Mouse (Mus musculus) ES-Bruce4 (cell line): ENCODE measurements around the gene Ctbp2. TPM values are rescaled to one million over a fixed set of nuclear protein-coding genes. Genes with fewer than 3 reads are reported as not detected.
A peak's percentile ranks its signal among the peaks of the same experiment; 100 is the strongest.

Experiments
- H3K27ac ChIP-seq: 2 replicates; pipeline ENCODE4 v1.5.1; 2012; ENCODE audit warnings: low read length, inconsistent platforms; ENCODE audit not compliant: insufficient read depth
- H3K27me3 ChIP-seq: 2 replicates; pipeline ENCODE4 v1.6.1; 2012; ENCODE audit warnings: mild to moderate bottlenecking, low read length, inconsistent platforms; ENCODE audit not compliant: control insufficient read depth, poor library complexity, insufficient read depth, severe bottlenecking
- H3K36me3 ChIP-seq: 2 replicates; pipeline ENCODE4 v1.6.1; 2012; ENCODE audit warnings: inconsistent platforms, mild to moderate bottlenecking, low read length, moderate library complexity; ENCODE audit not compliant: control insufficient read depth, poor library complexity, insufficient read depth, severe bottlenecking
- H3K4me1 ChIP-seq: one replicate; pipeline ENCODE4 v1.8.1; 2011; ENCODE audit warnings: low read length; ENCODE audit not compliant: control insufficient read depth, insufficient read depth
- H3K4me3 ChIP-seq: 2 replicates; pipeline ENCODE4 v1.5.1; 2011; ENCODE audit warnings: low read depth, mild to moderate bottlenecking, low read length
- H3K9ac ChIP-seq: 2 replicates; pipeline ENCODE4 v1.6.1; 2012; ENCODE audit warnings: low read depth, mild to moderate bottlenecking, inconsistent platforms; ENCODE audit not compliant: poor library complexity, severe bottlenecking
- H3K9me3 ChIP-seq: replicated peaks from 2 replicates; pipeline ENCODE4 v1.6.1; 2012; ENCODE audit warnings: mild to moderate bottlenecking, low read length, inconsistent platforms; ENCODE audit not compliant: control insufficient read depth, poor library complexity, insufficient read depth, severe bottlenecking
- CTCF ChIP-seq: IDR thresholded peaks from one replicate; pipeline ENCODE4 v1.8.1; 2011; ENCODE audit warnings: low read depth, low read length
- EP300 ChIP-seq: IDR thresholded peaks from 2 replicates; pipeline ENCODE4 v1.6.1; 2011; ENCODE audit warnings: low read depth, low read length; ENCODE audit not compliant: insufficient read depth
- POLR2A ChIP-seq: IDR thresholded peaks from one replicate; pipeline ENCODE4 v1.8.1; 2011; ENCODE audit warnings: low read length; ENCODE audit not compliant: insufficient read depth
- polyA plus RNA-seq: library from polyadenylated mRNA; stranded (reverse); fragments of >200 nt; gene quantifications from 2 replicates; pipeline ENCODE4 v1.2.4, GENCODE M21; 2011; ENCODE audit warnings: low read depth; ENCODE audit not compliant: missing spikeins, insufficient read depth, insufficient read length

Gene Ctbp2
- polyA plus RNA-seq, 1 experiment = 218 TPM

GRCm38 (mm10) chr7:133121661-133122378 is 2.3 kb downstream of the Ctbp2 start:
- H3K9me3 ChIP-seq = no peaks in the 10 kb centered on the region
- H3K9ac ChIP-seq = peak overlapping the region; percentile 98
- H3K4me3 ChIP-seq = peak overlapping the region; percentile 96
- peaks cover 12% of the 10 kb centered on the region for H3K36me3 ChIP-seq
- H3K27me3 ChIP-seq = no peaks in the 10 kb centered on the region
- peak overlapping the region; percentile 92 for H3K27ac ChIP-seq
- no peaks in the 10 kb centered on the region for H3K4me1 ChIP-seq
- TF ChIP-seq CTCF (no peak), EP300 (no peak), POLR2A (no peak)

GRCm38 (mm10) chr7:133121080-133121607 is 3.0 kb downstream of the Ctbp2 start:
- no peaks in the 10 kb centered on the region for H3K4me1 ChIP-seq
- H3K27ac ChIP-seq = peak overlapping the region; percentile 83
- H3K27me3 ChIP-seq = no peaks in the 10 kb centered on the region
- TF ChIP-seq EP300 (no peak), POLR2A (no peak), CTCF (no peak)
- peak overlapping the region; percentile 98 for H3K9ac ChIP-seq
- H3K9me3 ChIP-seq = no peaks in the 10 kb centered on the region
- peak overlapping the region; percentile 96 for H3K4me3 ChIP-seq
- H3K36me3 ChIP-seq = peaks cover 12% of the 10 kb centered on the region

- TF ChIP-seq POLR2A (no peak), EP300 (0 out of 2 replicates have a peak, but pooled peaks have one; percentile 18)
- no peaks in the 10 kb centered on the region for H3K9me3 ChIP-seq
- H3K4me1 ChIP-seq = no peaks in the 10 kb centered on the region
- peaks cover 12% of the 10 kb centered on the region for H3K36me3 ChIP-seq
- H3K27me3 ChIP-seq = no peaks in the 10 kb centered on the region
- H3K4me3 ChIP-seq = peak overlapping the region; percentile 85
- H3K9ac ChIP-seq = peak overlapping the region; percentile 98
- H3K27ac ChIP-seq = peak overlapping the region; percentile 87
These were observed 3.9 kb downstream of the Ctbp2 start for GRCm38 (mm10) chr7:133120221-133120751.

- Histone ChIP-seq H3K36me3 (peaks cover 16% of the 10 kb centered on the region), H3K9ac (peak overlapping the region; percentile 98), H3K4me3 (peak overlapping the region; percentile 17), H3K9me3 (no peaks in the 10 kb centered on the region), H3K27me3 (no peaks in the 10 kb centered on the region), H3K4me1 (no peaks in the 10 kb centered on the region), H3K27ac (peak overlapping the region; percentile 98)
- 0 out of 2 replicates have a peak, but pooled peaks have one; percentile 10 for TF ChIP-seq EP300
- TF ChIP-seq CTCF = no peak
These were observed 6.3 kb downstream of the Ctbp2 start for GRCm38 (mm10) chr7:133117815-133118214.

GRCm38 (mm10) chr7:133116542-133116941 is 7.6 kb downstream of the Ctbp2 start:
- Histone ChIP-seq H3K4me3 (peak overlapping the region; percentile 48), H3K27me3 (no peaks in the 10 kb centered on the region), H3K27ac (peak overlapping the region; percentile 98), H3K4me1 (peaks cover 3% of the 10 kb centered on the region), H3K9me3 (no peaks in the 10 kb centered on the region), H3K9ac (peak overlapping the region; percentile 98), H3K36me3 (peaks cover 13% of the 10 kb centered on the region)
- no peak for TF ChIP-seq EP300
- no peak for TF ChIP-seq POLR2A
- TF ChIP-seq CTCF = no peak

GRCm38 (mm10) chr7:133115886-133116285 is 8.3 kb downstream of the Ctbp2 start:
- H3K36me3 ChIP-seq = peaks cover 13% of the 10 kb centered on the region
- TF ChIP-seq EP300 = peak; percentile 97
- no peak for TF ChIP-seq POLR2A
- peak overlapping the region; percentile 98 for H3K27ac ChIP-seq
- H3K9ac ChIP-seq = peak overlapping the region; percentile 98
- peaks cover 3% of the 10 kb centered on the region for H3K4me1 ChIP-seq
- no peaks in the 10 kb centered on the region for H3K27me3 ChIP-seq
- H3K9me3 ChIP-seq = no peaks in the 10 kb centered on the region
- H3K4me3 ChIP-seq = peak overlapping the region; percentile 61
